Mouse (Mus musculus): ENCODE measurements around the gene Kank3. TPM values are rescaled to one million over a fixed set of nuclear protein-coding genes. Genes with fewer than 3 reads are reported as not detected.

Gene Kank3
- polyA plus RNA-seq, 1 experiment from 2014 or later, result 17.1 TPM

DNA sequence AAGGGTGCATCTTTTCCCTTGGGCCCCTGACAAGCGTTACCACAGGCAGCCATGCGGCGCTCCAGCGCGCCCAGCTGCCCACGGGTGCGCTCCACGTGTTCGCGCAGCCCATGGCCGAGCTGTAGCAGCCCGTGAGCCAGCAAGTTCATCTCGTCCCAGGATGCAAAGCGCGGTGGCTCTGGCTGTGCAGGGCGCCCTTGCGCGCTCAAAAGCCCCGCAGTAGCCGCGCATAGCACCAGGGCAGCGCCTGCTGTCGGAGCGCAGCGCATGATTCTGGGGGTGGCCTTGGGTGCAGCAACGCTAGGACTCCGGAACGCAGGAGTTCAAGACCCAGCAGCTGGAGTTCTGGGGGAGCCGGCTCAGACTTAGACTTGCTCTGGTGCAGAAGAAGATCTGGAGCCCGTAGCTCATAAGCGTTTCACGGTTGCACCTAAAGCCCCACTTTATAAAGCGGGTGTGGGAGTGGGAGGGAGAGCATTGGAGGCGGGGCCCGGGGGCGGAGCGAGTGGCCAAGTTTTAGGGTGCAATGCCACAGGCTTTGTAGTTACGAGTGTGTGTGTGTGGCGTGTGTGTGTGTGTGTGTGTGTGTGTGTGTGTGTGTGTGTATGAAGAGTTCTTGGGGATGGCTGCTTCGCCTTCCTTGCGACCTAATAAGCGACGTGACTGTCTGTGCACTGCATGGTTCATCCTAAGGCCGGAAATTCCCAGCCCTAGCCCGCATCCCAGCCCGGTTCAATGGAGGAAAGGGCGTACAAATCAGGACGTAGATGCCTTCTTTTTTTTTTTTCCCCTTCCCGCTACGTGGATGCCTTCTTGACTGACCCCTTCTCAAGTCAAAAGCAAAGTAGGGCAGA lies 29.0 kb upstream of the Kank3 start, which contains the start of gene Angptl4:
TSS of gene Angptl4 (minus strand) at position 707 of the 854 bp plus-strand sequence.
- 1% methylated on average over 48 of the region's 50 CpGs for WGBS
- DNase-seq (ENCODE audit: low spot score) (peak; percentile 61), ATAC-seq (ENCODE audit: low FRiP score, low TSS enrichment) (peak; percentile 76)
- peak within 1 kb of the TSS; percentile 75 for H3K4me2 ChIP-seq (replicated peaks; ENCODE audit: low read depth)
- TF ChIP-seq EP300 (optimal IDR thresholded peaks at IDR 0.05), result no peak
- peak; percentile 22; the same call in 1 of the 2 replicates for TF ChIP-seq CTCF (IDR thresholded peaks at IDR 0.05; ENCODE audit: low read depth)
- peaks cover 31% of the 10 kb centered on the region for H3K4me1 ChIP-seq (replicated peaks; ENCODE audit: control insufficient read depth, insufficient read depth)
- peak within 1 kb of the TSS; percentile 69 for H3K9ac ChIP-seq (ENCODE audit: low read length)
- no peaks in the 10 kb centered on the region for H3K36me3 ChIP-seq (ENCODE audit: control insufficient read depth, insufficient read depth, low read length)
- H3K4me3 ChIP-seq (ENCODE audit: low read depth, low read length), result peak within 1 kb of the TSS; percentile 43
- no peaks in the 10 kb centered on the region for H3K9me3 ChIP-seq (ENCODE audit: control insufficient read depth, low read length)
- peak within 1 kb of the TSS; percentile 84 for H3K27ac ChIP-seq (replicated peaks)
- H3K27me3 ChIP-seq (ENCODE audit: control insufficient read depth, insufficient read depth, low read length), result no peaks in the 10 kb centered on the region

DNA sequence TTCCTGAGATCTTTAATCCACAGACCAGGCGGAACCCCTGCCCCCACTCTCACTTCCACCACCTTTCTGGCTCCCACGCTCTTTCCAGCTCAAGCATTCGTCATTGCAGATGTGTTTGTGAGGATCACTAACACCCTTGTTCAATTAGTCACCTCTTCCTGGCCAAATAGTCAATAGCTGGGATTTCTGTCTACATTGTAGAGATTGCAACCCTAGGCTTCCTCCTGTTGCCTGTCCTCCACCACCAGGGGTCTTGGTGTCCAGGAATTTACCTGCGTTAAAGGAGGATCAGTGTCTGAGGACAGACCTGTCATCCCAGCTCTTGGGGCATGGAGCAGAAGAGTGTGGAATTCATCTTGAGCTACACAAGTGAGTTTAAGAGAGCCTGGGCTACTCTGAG lies 28.3 kb upstream of the Kank3 start:
- Histone ChIP-seq H3K9me3 (ENCODE audit: control insufficient read depth, low read length) (no peaks in the 10 kb centered on the region), H3K4me1 (replicated peaks; ENCODE audit: control insufficient read depth, insufficient read depth) (peaks cover 31% of the 10 kb centered on the region), H3K27me3 (ENCODE audit: control insufficient read depth, insufficient read depth, low read length) (no peaks in the 10 kb centered on the region), H3K9ac (ENCODE audit: low read length) (peak overlapping the region; percentile 69), H3K4me2 (replicated peaks; ENCODE audit: low read depth) (peak overlapping the region; percentile 75), H3K27ac (replicated peaks) (peak overlapping the region; percentile 84; the same call in 1 of the 2 replicates), H3K4me3 (ENCODE audit: low read depth, low read length) (no peak overlapping the region; the same call in 1 of the 2 replicates), H3K36me3 (ENCODE audit: control insufficient read depth, insufficient read depth, low read length) (no peaks in the 10 kb centered on the region)
- TF ChIP-seq EP300 (optimal IDR thresholded peaks at IDR 0.05), result no peak
- peak; percentile 39 for TF ChIP-seq CTCF (IDR thresholded peaks at IDR 0.05; ENCODE audit: low read depth)
- no peak for ATAC-seq (ENCODE audit: low FRiP score, low TSS enrichment)
- 31% methylated on average over 4 of the region's 4 CpGs for WGBS
- DNase-seq (ENCODE audit: low spot score), result no peak

DNA sequence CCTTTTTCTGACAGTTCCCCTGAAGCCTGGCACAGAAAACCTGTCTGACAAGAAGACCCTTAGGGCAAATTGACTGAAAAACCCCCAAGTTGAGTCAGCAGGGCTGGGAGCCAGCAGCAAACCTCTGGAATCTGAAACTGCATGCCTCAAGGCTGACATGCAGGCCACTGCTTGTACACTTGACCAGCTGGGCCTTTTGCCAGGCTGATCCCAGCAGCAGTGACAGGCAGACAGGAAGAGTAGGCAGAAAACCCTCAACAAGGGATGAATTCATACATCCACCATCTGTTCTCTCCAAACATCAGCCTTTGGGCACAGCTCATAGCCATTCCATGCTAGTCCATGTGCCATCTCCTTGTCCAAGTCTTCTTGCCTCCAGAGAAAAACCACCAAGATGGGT lies 26.9 kb upstream of the Kank3 start:
- no peaks in the 10 kb centered on the region for H3K27me3 ChIP-seq (ENCODE audit: control insufficient read depth, insufficient read depth, low read length)
- DNase-seq (ENCODE audit: low spot score) (peak; percentile 64), ATAC-seq (ENCODE audit: low FRiP score, low TSS enrichment) (no peak)
- no peaks in the 10 kb centered on the region for H3K9me3 ChIP-seq (ENCODE audit: control insufficient read depth, low read length)
- H3K9ac ChIP-seq (ENCODE audit: low read length), result no peak overlapping the region
- peaks cover 29% of the 10 kb centered on the region for H3K4me1 ChIP-seq (replicated peaks; ENCODE audit: control insufficient read depth, insufficient read depth)
- no peak overlapping the region for H3K4me2 ChIP-seq (replicated peaks; ENCODE audit: low read depth)
- no peak overlapping the region for H3K4me3 ChIP-seq (ENCODE audit: low read depth, low read length)
- no peak for TF ChIP-seq CTCF (IDR thresholded peaks at IDR 0.05; ENCODE audit: low read depth)
- peak; percentile 60 for TF ChIP-seq EP300 (optimal IDR thresholded peaks at IDR 0.05)
- H3K27ac ChIP-seq (replicated peaks), result no peak overlapping the region
- no peaks in the 10 kb centered on the region for H3K36me3 ChIP-seq (ENCODE audit: control insufficient read depth, insufficient read depth, low read length)

DNA sequence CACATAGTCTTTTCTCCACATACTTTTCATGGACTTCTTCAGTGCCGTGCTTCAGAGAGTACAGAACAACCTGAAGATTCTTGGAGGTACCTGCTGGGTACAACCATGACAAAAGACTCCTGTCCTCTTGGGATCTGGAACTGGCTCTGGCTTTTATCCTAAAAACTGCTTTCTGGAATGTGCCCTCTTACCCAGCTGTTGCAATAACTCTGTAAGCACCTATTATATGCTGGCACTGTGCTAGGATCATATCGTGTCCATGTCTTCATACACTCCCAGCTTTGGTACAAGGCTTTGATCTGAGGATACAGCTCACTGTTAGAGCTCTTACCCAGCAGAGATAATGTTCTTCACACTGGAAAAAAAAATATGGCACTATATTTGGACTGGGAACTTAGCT lies 25.4 kb upstream of the Kank3 start:
- 72% methylated on average over 2 of the region's 2 CpGs for WGBS
- H3K4me3 ChIP-seq (ENCODE audit: low read depth, low read length), result no peak overlapping the region
- H3K36me3 ChIP-seq (ENCODE audit: control insufficient read depth, insufficient read depth, low read length), result no peaks in the 10 kb centered on the region
- H3K4me1 ChIP-seq (replicated peaks; ENCODE audit: control insufficient read depth, insufficient read depth), result peaks cover 21% of the 10 kb centered on the region
- H3K9ac ChIP-seq (ENCODE audit: low read length), result no peak overlapping the region
- no peak overlapping the region for H3K27ac ChIP-seq (replicated peaks)
- H3K9me3 ChIP-seq (ENCODE audit: control insufficient read depth, low read length), result no peaks in the 10 kb centered on the region
- ATAC-seq (ENCODE audit: low FRiP score, low TSS enrichment), result no peak
- no peak for TF ChIP-seq CTCF (IDR thresholded peaks at IDR 0.05; ENCODE audit: low read depth)
- no peak for TF ChIP-seq EP300 (optimal IDR thresholded peaks at IDR 0.05)
- no peak overlapping the region for H3K4me2 ChIP-seq (replicated peaks; ENCODE audit: low read depth)
- no peak for DNase-seq (ENCODE audit: low spot score)
- H3K27me3 ChIP-seq (ENCODE audit: control insufficient read depth, insufficient read depth, low read length), result no peaks in the 10 kb centered on the region

DNA sequence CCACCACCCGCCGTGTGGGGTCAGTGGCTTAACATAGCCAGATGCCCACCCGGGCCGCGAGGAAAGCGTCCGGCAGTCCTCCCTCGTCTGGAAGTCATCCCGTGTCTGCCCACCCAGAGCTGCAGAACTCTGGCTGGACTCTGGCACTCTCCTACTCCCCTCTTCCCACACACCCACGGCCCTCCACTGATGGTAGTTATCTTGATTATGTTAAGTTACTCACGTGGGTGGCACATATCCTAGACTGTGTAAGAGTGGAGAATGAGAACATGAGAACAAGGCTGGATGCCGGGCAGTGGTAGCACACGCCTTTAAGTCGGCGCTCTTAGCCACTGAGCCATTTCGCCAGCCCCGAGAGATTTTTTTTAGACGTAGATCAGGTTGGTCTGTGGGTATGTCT lies 23.9 kb upstream of the Kank3 start:
- Histone ChIP-seq H3K4me2 (replicated peaks; ENCODE audit: low read depth) (no peak overlapping the region), H3K27me3 (ENCODE audit: control insufficient read depth, insufficient read depth, low read length) (no peaks in the 10 kb centered on the region), H3K36me3 (ENCODE audit: control insufficient read depth, insufficient read depth, low read length) (no peaks in the 10 kb centered on the region), H3K4me3 (ENCODE audit: low read depth, low read length) (no peak overlapping the region), H3K9me3 (ENCODE audit: control insufficient read depth, low read length) (no peaks in the 10 kb centered on the region), H3K27ac (replicated peaks) (no peak overlapping the region), H3K4me1 (replicated peaks; ENCODE audit: control insufficient read depth, insufficient read depth) (peaks cover 11% of the 10 kb centered on the region; the same call in 1 of the 2 replicates), H3K9ac (ENCODE audit: low read length) (no peak overlapping the region)
- DNase-seq (ENCODE audit: low spot score) (no peak), ATAC-seq (ENCODE audit: low FRiP score, low TSS enrichment) (no peak)
- TF ChIP-seq EP300 (optimal IDR thresholded peaks at IDR 0.05) (no peak), CTCF (IDR thresholded peaks at IDR 0.05; ENCODE audit: low read depth) (no peak)
- 87% methylated on average over 18 of the region's 18 CpGs for WGBS

DNA sequence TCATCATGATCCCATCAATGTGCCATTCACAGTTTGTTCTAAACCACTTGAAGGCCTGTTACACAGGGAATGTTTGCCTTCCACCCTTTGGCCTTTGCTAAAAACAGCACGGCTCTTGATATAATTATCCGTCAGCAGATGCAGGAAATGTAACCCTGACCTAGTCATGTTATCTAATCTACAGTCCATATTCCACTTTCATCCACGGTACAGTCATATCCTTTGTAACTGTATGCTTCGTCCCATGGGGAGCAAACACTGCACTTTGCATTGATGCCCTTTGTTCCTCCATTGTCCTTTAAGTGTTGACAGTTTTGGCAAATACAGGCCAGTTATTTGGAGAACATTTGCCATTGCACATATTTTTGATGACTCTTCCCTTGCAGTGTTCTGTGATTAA lies 21.6 kb upstream of the Kank3 start:
- Histone ChIP-seq H3K36me3 (ENCODE audit: control insufficient read depth, insufficient read depth, low read length) (no peaks in the 10 kb centered on the region), H3K9me3 (ENCODE audit: control insufficient read depth, low read length) (no peaks in the 10 kb centered on the region), H3K4me3 (ENCODE audit: low read depth, low read length) (no peak overlapping the region), H3K4me1 (replicated peaks; ENCODE audit: control insufficient read depth, insufficient read depth) (no peaks in the 10 kb centered on the region), H3K27ac (replicated peaks) (no peak overlapping the region), H3K27me3 (ENCODE audit: control insufficient read depth, insufficient read depth, low read length) (no peaks in the 10 kb centered on the region), H3K4me2 (replicated peaks; ENCODE audit: low read depth) (no peak overlapping the region), H3K9ac (ENCODE audit: low read length) (no peak overlapping the region)
- WGBS, result 38% methylated on average over 4 of the region's 4 CpGs
- ATAC-seq (ENCODE audit: low FRiP score, low TSS enrichment) (peak; percentile 90), DNase-seq (ENCODE audit: low spot score) (no peak)
- TF ChIP-seq EP300 (optimal IDR thresholded peaks at IDR 0.05) (no peak), CTCF (IDR thresholded peaks at IDR 0.05; ENCODE audit: low read depth) (no peak)
